Mouse (Mus musculus) spleen, postnatal 14 days (tissue): Measurements from ENCODE around the gene Trim54.

Experiments
- DNase-seq, 2 experiments: peaks; one replicate each; pipeline ENCODE4 v3.0.0; 2021 to 2022; ENCODE audit warnings: low spot score in 2 of 2

The Trim54 gene

GRCm38 (mm10) chr5:31105814-31106335 lies 10.6 kb upstream of the Trim54 start, which contains the start of gene Dnajc5g:
Gene Dnajc5g, plus strand, starts transcription at chr5:31106285.
- no peak for DNase-seq

GRCm38 (mm10) chr5:31108000-31108490 lies 8.5 kb upstream of the Trim54 start, which contains the start of gene Slc30a3:
Gene Slc30a3, minus strand, starts transcription at chr5:31108237.
- no peak for DNase-seq

- DNase-seq = no peak
These were observed 5.7 kb upstream of the Trim54 start for GRCm38 (mm10) chr5:31110781-31111180.

- DNase-seq = no peak
These were observed 400 bp downstream of the Trim54 start for GRCm38 (mm10) chr5:31116912-31117311.

- DNase-seq = no peak
These were observed 4.6 kb downstream of the Trim54 start for GRCm38 (mm10) chr5:31121111-31121510.

GRCm38 (mm10) chr5:31123481-31123880 lies 7.0 kb downstream of the Trim54 start:
- DNase-seq = no peak

GRCm38 (mm10) chr5:31126050-31126449 lies 9.5 kb downstream of the Trim54 start:
- DNase-seq = no peak

- DNase-seq = no peak
These were observed 20.4 kb downstream of the Trim54 start for GRCm38 (mm10) chr5:31136730-31137424.

GRCm38 (mm10) chr5:31137658-31138057 lies 21.1 kb downstream of the Trim54 start:
- no peak for DNase-seq

- DNase-seq = no peak
These were observed 21.9 kb downstream of the Trim54 start, which contains the start of gene Ucn for GRCm38 (mm10) chr5:31138241-31138967. Gene Ucn, minus strand, starts transcription at chr5:31138829.

- DNase-seq = no peak
These were observed 22.5 kb downstream of the Trim54 start for GRCm38 (mm10) chr5:31138968-31139425.

- DNase-seq = no peak
These were observed 33.3 kb downstream of the Trim54 start for GRCm38 (mm10) chr5:31149781-31150180.

- DNase-seq = no peak
These were observed 35.2 kb downstream of the Trim54 start for GRCm38 (mm10) chr5:31151746-31152145.

GRCm38 (mm10) chr5:31153516-31154151 lies 37.1 kb downstream of the Trim54 start:
- DNase-seq = no peak

- peak; percentile 38 to 60 for DNase-seq
These were observed 37.6 kb downstream of the Trim54 start, which contains the start of gene Mpv17 for GRCm38 (mm10) chr5:31154152-31154553. Gene Mpv17, minus strand, starts transcription at chr5:31154251.

- no peak for DNase-seq
These were observed 46.0 kb downstream of the Trim54 start for GRCm38 (mm10) chr5:31162462-31162861.

- no peak for DNase-seq
These were observed 48.4 kb downstream of the Trim54 start for GRCm38 (mm10) chr5:31164878-31165277.

GRCm38 (mm10) chr5:31168630-31169029 lies 52.1 kb downstream of the Trim54 start:
- DNase-seq = no peak

- no peak for DNase-seq
These were observed 62.8 kb downstream of the Trim54 start for GRCm38 (mm10) chr5:31179301-31179765.

GRCm38 (mm10) chr5:31179766-31180630 lies 63.5 kb downstream of the Trim54 start, which contains the start of the genes Gm29609 and Gtf3c2:
Gene Gm29609, minus strand, starts transcription at chr5:31179911.
Gene Gtf3c2, minus strand, starts transcription at chr5:31180144.
- DNase-seq = peak; percentile 85 to 92
